Mouse (Mus musculus): ENCODE data around the gene Sun2.

Sun2 gene

DNA sequence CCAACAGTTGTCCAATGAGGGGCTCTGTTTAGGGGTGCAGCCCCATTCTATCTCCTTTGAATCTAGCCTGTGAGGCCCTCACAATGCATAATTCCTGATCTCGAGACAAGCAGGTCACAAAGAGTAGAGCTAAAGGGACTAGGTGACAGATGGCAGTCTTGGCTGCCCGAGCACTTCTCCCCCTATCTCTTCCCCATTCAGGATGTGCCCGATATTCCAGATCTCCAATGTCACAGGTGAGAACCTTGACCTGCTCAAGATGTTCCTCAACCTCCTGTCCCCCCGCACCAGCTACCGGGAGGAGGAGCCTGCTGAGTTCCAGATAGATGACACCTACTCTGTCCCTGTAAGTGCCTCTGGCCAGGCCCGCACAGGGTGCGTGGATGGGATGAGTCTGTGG lies 26.7 kb downstream of the Sun2 start:
- CTCF ChIA-PET, result interaction anchor here in 1 of 4 experiments (0.8 to 1.1 kb wide), 2 partner anchors 17 to 59 kb away, joined by 3 read pairs; no protein-coding TSS in a partner anchor
- POLR2A ChIA-PET, result interaction anchor here in 1 of 4 experiments (0.8 to 1.8 kb wide), 3 partner anchors 10 to 24 kb away, joined by 3 to 8 read pairs (median 4); no protein-coding TSS in a partner anchor

- POLR2A ChIA-PET, result interaction anchor here in 3 of 4 experiments (0.6 to 5.7 kb wide), 17 partner anchors 8 to 368 kb away, joined by 3 to 76 read pairs (median 4); partner anchors contain the start of genes Gtpbp1 (in 3 of the 3) and Nptxr (in 1 of the 3)
- CTCF ChIA-PET, result interaction anchor here in 2 of 4 experiments (0.6 to 4.1 kb wide), 10 partner anchors 10 to 376 kb away, joined by 3 to 26 read pairs (median 3); partner anchors contain the start of gene Gtpbp1 (in 1 of the 2)
Observed at GRCm38 (mm10) chr15:79708229-79708822, 34.0 kb downstream of the Sun2 start.

DNA sequence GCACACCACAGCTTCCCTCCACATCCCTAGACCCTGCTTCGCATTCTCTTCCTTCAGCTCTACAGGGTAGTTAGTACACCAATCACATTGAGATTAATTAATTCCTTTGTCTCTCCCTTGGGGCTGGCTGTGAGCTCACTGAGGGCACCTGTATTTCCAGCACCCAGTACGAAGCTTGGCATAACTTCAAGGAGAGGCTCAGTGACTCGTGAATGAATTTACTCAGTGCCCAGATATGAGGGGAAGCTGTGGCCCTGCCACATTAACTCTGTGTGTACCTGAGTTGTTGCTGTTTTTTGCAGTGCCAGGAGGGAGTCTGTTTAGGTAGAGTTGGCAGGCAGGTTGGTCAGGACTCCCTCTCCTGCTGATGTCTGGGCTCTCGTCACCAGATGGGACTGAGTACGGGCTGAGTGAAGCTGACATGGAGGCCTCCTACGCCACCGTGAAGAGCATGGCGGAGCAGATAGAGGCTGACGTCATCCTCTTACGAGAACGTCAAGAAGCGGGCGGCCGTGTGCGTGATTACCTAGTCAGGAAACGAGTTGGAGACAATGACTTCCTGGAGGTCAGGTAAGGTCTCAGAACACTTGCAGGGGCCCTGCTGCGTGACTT lies 35.6 kb downstream of the Sun2 start:
- CTCF ChIA-PET, result interaction anchor here in 3 of 4 experiments (0.5 to 1.9 kb wide), 4 partner anchors 9 to 359 kb away, joined by 3 to 12 read pairs (median 7); no protein-coding TSS in a partner anchor
- POLR2A ChIA-PET, result interaction anchor here in 3 of 4 experiments (0.7 to 5.7 kb wide), 12 partner anchors 7 to 43 kb away, joined by 3 to 76 read pairs (median 4); partner anchors contain the start of gene Gtpbp1 (in 1 of the 3)

DNA sequence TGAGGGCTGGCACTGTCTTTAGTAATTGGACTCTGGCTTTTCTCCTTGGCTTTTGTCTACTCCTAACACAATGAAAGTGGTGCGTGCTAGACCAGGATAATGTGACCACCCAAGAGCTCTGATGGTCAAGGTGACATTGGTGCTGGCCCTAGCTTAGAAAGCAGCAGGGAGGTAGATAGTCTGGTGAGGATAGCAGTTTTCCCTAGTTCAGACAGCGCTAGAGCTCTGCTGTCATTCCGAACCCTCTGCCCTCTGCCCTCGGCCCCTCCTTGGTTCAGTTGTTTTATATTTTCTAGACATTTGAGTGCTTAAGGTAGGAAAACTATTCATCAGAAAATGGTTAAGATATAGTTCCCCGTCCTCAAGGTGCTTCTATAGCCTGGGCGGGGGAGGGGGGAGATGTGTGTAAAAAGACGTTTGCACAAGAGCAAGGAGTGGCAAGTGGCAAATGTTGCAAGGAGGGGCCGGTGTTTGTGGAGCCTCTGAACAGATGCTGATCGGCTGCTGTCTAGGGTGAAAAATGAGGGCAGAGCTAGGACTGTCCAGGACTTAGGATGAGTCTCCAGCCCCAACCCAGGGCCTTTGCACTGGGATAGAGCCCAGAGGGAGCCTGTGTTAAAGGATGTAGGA lies 44.7 kb downstream of the Sun2 start:
- ChIA-PET POLR2A (interaction anchor here in 3 of 4 experiments (0.5 to 8.3 kb wide), 19 partner anchors 10 to 86 kb away, joined by 3 to 76 read pairs (median 5); partner anchors contain the start of genes Fam227a (in 1 of the 3) and Josd1 (in 1 of the 3)), CTCF (interaction anchor here in 3 of 4 experiments (0.6 to 3.5 kb wide), 9 partner anchors 9 to 253 kb away, joined by 3 to 26 read pairs (median 3); no protein-coding TSS in a partner anchor)

DNA sequence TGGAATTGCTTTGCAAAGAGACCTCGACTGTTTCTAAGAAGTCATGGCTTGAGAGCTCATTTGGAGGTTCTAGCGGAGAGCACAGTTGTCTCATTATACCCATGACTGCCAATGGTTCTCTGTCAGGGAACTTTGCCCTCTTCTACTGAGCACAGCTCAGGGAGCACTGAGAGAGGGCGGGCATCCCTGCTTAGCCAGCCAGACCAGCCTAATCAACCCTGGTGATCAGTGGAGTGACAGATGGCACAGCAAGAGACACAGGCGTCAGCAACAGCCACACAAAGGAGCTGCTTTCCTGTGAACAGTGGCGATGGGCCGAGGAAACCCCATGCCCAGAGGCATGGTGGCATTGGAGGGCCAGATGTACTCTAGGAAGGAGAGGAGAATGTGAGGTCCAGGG lies 45.3 kb downstream of the Sun2 start:
- POLR2A ChIA-PET, result interaction anchor here in 2 of 4 experiments (0.9 to 8.3 kb wide), 18 partner anchors 9 to 87 kb away, joined by 3 to 76 read pairs (median 5); partner anchors contain the start of genes Fam227a (in 1 of the 2) and Josd1 (in 1 of the 2)
- CTCF ChIA-PET, result interaction anchor here in 2 of 4 experiments (0.7 to 3.5 kb wide), 6 partner anchors 9 to 191 kb away, joined by 3 to 26 read pairs (median 3); no protein-coding TSS in a partner anchor

- CTCF ChIA-PET, result interaction anchor here in 2 of 4 experiments (0.5 to 3.5 kb wide), 5 partner anchors 10 to 1858 kb away, joined by 3 to 26 read pairs (median 7); no protein-coding TSS in a partner anchor
- POLR2A ChIA-PET, result interaction anchor here in 3 of 4 experiments (0.6 to 8.3 kb wide), 13 partner anchors 9 to 496 kb away, joined by 3 to 76 read pairs (median 4); partner anchors contain the start of gene Josd1 (in 1 of the 3)
Observed at GRCm38 (mm10) chr15:79696508-79696907, 45.8 kb downstream of the Sun2 start.

- ChIA-PET POLR2A (interaction anchor here in 2 of 4 experiments (1.7 to 8.3 kb wide), 5 partner anchors 12 to 30 kb away, joined by 4 to 76 read pairs (median 16); no protein-coding TSS in a partner anchor), CTCF (interaction anchor here in 1 of 4 experiments (1.0 kb wide), 1 partner anchor 37 kb away, joined by 3 read pairs; the partner anchor contains the start of gene Fam227a)
Observed at GRCm38 (mm10) chr15:79695516-79695915, 46.8 kb downstream of the Sun2 start.

- POLR2A ChIA-PET, result interaction anchor here in 2 of 4 experiments (1.2 to 8.3 kb wide), 6 partner anchors 13 to 35 kb away, joined by 3 to 76 read pairs (median 5); partner anchors contain the start of genes Cby1 (in 1 of the 2) and Fam227a (in 1 of the 2)
- CTCF ChIA-PET, result interaction anchor here in 1 of 4 experiments (0.6 to 1.0 kb wide), 2 partner anchors 36 to 1498 kb away, joined by 3 read pairs; partner anchors contain the start of gene Fam227a
Observed at GRCm38 (mm10) chr15:79694512-79694911, 47.8 kb downstream of the Sun2 start.

- ChIA-PET CTCF (no interaction called here), POLR2A (interaction anchor here in 2 of 4 experiments (0.9 to 8.3 kb wide), 10 partner anchors 13 to 249 kb away, joined by 3 to 76 read pairs (median 4); partner anchors contain the start of genes Cby1 (in 1 of the 2) and Fam227a (in 1 of the 2))
Observed at GRCm38 (mm10) chr15:79693740-79694139, 48.6 kb downstream of the Sun2 start.

- CTCF ChIA-PET, result interaction anchor here in 1 of 4 experiments (0.6 to 1.0 kb wide), 2 partner anchors 56 to 366 kb away, joined by 3 to 6 read pairs; no protein-coding TSS in a partner anchor
- POLR2A ChIA-PET, result interaction anchor here in 2 of 4 experiments (1.0 to 8.3 kb wide), 7 partner anchors 11 to 52 kb away, joined by 3 to 76 read pairs (median 5); partner anchors contain the start of genes Cby1 (in 1 of the 2) and Fam227a (in 1 of the 2)
Observed at GRCm38 (mm10) chr15:79692334-79692733, 50.0 kb downstream of the Sun2 start.

DNA sequence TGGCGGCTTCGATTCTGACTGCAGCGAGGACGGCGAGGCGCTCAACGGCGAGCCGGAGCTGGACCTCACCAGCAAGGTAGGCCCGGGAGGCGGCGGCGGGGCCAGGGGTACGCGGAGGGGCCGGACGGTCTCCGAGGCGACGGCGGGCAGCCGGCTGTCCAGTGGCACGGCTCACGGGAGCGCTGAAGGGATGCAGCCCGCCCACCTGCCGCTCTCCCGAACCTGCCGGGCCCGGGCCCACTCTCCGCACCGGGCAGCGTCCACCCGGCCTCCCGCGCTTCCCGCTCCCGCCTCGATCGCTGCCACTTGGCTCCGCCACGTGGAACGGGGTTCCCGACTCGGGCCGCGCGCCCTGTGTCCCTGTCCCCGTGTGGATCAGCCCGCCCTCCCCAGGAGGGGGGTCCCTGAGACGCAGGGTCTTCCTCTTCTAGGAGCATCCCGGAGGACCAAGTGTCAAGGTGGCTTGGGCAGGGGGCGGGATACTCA lies 51.3 kb downstream of the Sun2 start:
- POLR2A ChIA-PET, result interaction anchor here in 3 of 4 experiments (0.5 to 1.7 kb wide), 95 partner anchors 8 to 1682 kb away, joined by 3 to 19 read pairs (median 4); partner anchors contain the start of genes Cby1 (in 3 of the 3), Fam227a (in 3 of the 3), Tomm22 (in 3 of the 3) and Atf4 (in 2 of the 3)

DNA sequence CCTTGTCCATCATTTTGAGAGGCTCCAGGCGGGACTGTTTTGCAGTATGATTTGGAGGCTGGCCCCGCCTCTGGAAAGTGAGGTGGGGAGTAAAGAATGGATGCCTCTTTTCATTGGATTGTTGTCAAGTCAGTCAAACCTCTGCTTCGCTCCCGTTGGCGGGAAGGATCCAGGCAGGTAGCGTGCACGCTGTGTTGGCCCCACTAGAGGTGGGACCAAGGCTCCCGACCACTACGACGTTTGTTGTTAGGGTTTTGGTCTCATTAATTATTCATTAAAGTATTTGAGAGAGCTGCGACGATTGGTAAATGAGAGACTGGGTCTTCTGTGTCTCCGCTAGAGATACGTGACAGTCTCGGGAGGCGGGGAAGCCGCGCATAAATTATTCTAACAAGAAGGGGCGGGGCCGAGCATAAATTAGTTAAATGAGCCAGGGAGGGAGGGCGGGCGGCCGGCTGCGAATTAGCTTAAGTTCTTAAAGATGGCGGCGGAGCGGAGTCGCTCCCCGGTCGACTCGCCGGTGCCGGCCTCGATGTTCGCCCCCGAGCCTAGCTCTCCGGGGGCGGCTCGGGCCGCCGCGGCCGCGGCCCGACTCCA lies 51.8 kb downstream of the Sun2 start, which contains the start of gene Gtpbp1:
Gene Gtpbp1 (plus strand): TSS at position 420 of the 597 bp plus-strand sequence.
- ChIA-PET POLR2A (interaction anchor here in 3 of 4 experiments (0.5 to 1.7 kb wide), 102 partner anchors 9 to 1720 kb away, joined by 3 to 19 read pairs (median 4); partner anchors contain the start of genes Cby1 (in 3 of the 3), Fam227a (in 3 of the 3), Tomm22 (in 3 of the 3) and Atf4 (in 2 of the 3)), CTCF (interaction anchor here in 3 of 4 experiments (0.6 to 1.2 kb wide), 15 partner anchors 18 to 652 kb away, joined by 3 to 6 read pairs (median 3); partner anchors contain the start of genes Fam227a (in 1 of the 3) and Mief1 (in 1 of the 3))

More for the DNA sequence above, 51.3 kb downstream of the Sun2 start:
- CTCF ChIA-PET, result interaction anchor here in 3 of 4 experiments (0.6 to 1.2 kb wide), 14 partner anchors 17 to 652 kb away, joined by 3 to 6 read pairs (median 3); partner anchors contain the start of genes Fam227a (in 1 of the 3) and Mief1 (in 1 of the 3)

- CTCF ChIA-PET, result interaction anchor here in 3 of 4 experiments (0.6 to 1.2 kb wide), 9 partner anchors 19 to 544 kb away, joined by 3 to 6 read pairs (median 3); partner anchors contain the start of genes Fam227a (in 1 of the 3) and Mief1 (in 1 of the 3)
- POLR2A ChIA-PET, result interaction anchor here in 3 of 4 experiments (0.6 to 1.7 kb wide), 86 partner anchors 8 to 1719 kb away, joined by 3 to 19 read pairs (median 4); partner anchors contain the start of genes Cby1 (in 3 of the 3), Fam227a (in 3 of the 3), Tomm22 (in 3 of the 3) and Atf4 (in 2 of the 3)
Observed at GRCm38 (mm10) chr15:79689662-79690425, 52.5 kb downstream of the Sun2 start.

DNA sequence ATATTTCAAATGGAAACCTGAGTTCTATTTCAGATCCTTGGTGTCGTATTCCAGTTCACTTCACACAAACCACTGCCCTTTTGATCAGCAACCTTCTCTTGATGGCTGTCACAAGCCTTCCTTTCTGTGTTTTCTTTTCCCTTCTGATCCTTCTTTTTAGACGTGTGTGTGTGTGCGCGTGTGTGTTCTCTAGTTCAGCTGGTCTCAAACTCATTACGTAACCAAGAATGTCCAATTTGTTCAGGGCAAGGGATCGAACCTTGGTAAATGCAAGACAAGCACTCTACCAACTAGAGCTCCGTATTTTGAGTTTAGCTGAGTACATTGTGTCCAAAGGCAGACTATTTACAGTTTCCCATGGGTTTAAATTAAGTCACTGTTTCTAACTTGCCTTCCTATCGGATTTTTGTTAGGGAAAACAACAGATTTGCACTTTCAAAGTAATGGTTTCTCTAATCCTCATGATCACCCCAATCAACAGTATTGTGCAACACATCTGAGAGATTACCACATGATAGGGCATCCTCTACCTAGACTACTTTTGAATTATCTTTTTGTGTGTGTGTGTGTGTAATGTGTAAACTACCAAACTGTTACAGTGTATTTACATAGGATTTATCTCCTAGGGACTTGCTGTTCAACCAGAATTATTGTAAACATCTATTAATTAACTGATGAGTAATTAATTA lies 53.9 kb downstream of the Sun2 start:
- ChIA-PET POLR2A (interaction anchor here (0.5 to 2.3 kb wide), 58 partner anchors 8 to 1022 kb away, joined by 3 to 18 read pairs (median 3); partner anchors contain the start of genes Cby1 (in 3 of the 4), Ddx17 (in 3 of the 4), Fam227a (in 3 of the 4) and Tomm22 (in 2 of the 4)), CTCF (interaction anchor here in 2 of 4 experiments (0.7 to 1.5 kb wide), 5 partner anchors 9 to 144 kb away, joined by 3 to 6 read pairs (median 4); partner anchors contain the start of genes Cby1 (in 1 of the 2) and Fam227a (in 1 of the 2))

Data from embryonic stem cell, embryonic (primary cell).